Mouse (Mus musculus) hindbrain, embryonic 16.5 days (tissue): ENCODE results near the gene Ddah2. TPM values are rescaled to one million over a fixed set of nuclear protein-coding genes. Genes with fewer than 3 reads are reported as not detected.
A peak's percentile ranks its signal among the peaks of the same experiment; 100 is the strongest.

Source experiments
- ATAC-seq: fragments of 200-750 bp; cut with Nextera tagmentation; 2 replicates; pipeline ENCODE4 v1.8.0; 2017; ENCODE audit warnings: moderate TSS enrichment, moderate library complexity
- H3K27ac ChIP-seq: fragments of 300-500 bp; sonication (generic); 2 replicates; pipeline ENCODE4 v1.5.1; 2014; ENCODE audit warnings: low read depth, mild to moderate bottlenecking, control low read depth, low read length, moderate library complexity
- H3K27me3 ChIP-seq: fragments of 300-500 bp; sonication (generic); replicated peaks from 2 replicates; pipeline ENCODE4 v1.6.1; 2014; ENCODE audit warnings: low read length; ENCODE audit not compliant: control insufficient read depth, insufficient read depth
- H3K36me3 ChIP-seq: fragments of 300-500 bp; sonication (generic); 2 replicates; pipeline ENCODE4 v1.6.1; 2014; ENCODE audit warnings: mild to moderate bottlenecking, low read length, moderate library complexity, mixed read lengths; ENCODE audit not compliant: control insufficient read depth, insufficient read depth
- H3K4me1 ChIP-seq: fragments of 300-500 bp; sonication (generic); 2 replicates; pipeline ENCODE4 v1.6.1; 2014; ENCODE audit warnings: low read depth, low read length; ENCODE audit not compliant: control insufficient read depth, insufficient read depth
- H3K4me2 ChIP-seq: fragments of 300-500 bp; sonication (generic); 2 replicates; pipeline ENCODE4 v1.6.1; 2014; ENCODE audit warnings: mild to moderate bottlenecking, low read length, control low read depth, moderate library complexity
- H3K4me3 ChIP-seq: fragments of 300-500 bp; sonication (generic); 2 replicates; pipeline ENCODE4 v1.5.1; 2014; ENCODE audit warnings: mild to moderate bottlenecking, low read length, control low read depth, moderate library complexity
- H3K9ac ChIP-seq: fragments of 300-500 bp; sonication (generic); 2 replicates; pipeline ENCODE4 v1.6.1; 2014; ENCODE audit warnings: low read depth, mild to moderate bottlenecking, control low read depth, low read length, moderate library complexity
- H3K9me3 ChIP-seq: fragments of 300-500 bp; sonication (generic); 2 replicates; pipeline ENCODE4 v1.6.1; 2014; ENCODE audit warnings: mild to moderate bottlenecking, low read length, moderate library complexity; ENCODE audit not compliant: control insufficient read depth
- WGBS: fragments of 180-500 bp; shearing (Covaris S2); extraction: QIAGEN DNeasy Blood & Tissue Kit; methylation state at CpG from one replicate; pipeline ENCODE4 v1.1.7; 2014; 5-methylcytosine and 5-hydroxymethylcytosine counted together
- polyA plus RNA-seq: library from polyadenylated mRNA; unstranded; fragments of >200 nt; fragmentation: Nextera tagmentation; extraction: Ambion mirVana; gene quantifications from 2 replicates; pipeline ENCODE4 v1.2.1, GENCODE M21; 2015

Ddah2 gene
- polyA plus RNA-seq, 1 experiment from 2014 or later, result 363 TPM

DNA sequence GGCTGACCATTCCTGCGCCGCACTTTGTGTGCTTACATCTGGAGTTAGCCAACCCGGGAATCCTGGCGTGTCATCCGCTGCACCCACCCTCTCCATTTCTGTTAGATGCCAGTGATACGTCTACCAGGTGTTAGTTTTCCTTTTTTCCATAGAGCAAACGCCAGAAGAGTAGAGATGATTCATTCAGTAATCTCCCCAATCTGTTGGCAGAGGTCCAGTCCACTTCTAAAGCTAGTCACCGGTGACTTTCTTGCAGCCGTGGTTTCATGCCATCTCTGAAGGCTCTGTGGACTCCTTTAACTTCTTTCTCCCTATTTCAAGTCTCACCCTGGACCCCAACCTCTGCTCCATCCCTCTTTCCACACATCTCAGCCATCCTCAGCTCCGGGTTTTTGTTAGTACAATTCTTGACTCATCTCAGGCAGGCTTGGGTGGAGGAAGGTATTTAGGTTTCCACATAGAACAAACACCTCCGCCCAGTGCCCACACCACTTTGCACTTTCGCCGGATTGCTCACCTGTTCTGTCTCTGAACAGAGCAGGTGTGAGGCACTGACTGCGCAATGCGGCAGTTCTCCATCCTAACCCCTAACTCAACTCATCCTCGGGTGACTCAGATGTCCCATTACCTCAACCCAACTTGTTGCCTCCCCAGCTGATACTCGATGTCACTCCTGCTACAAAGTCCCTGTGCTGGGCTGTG is 9.5 kb downstream of the Ddah2 start:
- H3K4me3 ChIP-seq, result no peak overlapping the region
- peaks cover 10% of the 10 kb centered on the region for H3K4me1 ChIP-seq
- ATAC-seq, result no peak
- H3K9ac ChIP-seq, result no peak overlapping the region
- no peaks in the 10 kb centered on the region; the same call in 1 of the 2 replicates for H3K36me3 ChIP-seq
- H3K4me2 ChIP-seq, result no peak overlapping the region
- H3K9me3 ChIP-seq, result no peaks in the 10 kb centered on the region
- WGBS, result 87% methylated on average over 17 of the region's 17 CpGs
- no peak overlapping the region for H3K27ac ChIP-seq
- H3K27me3 ChIP-seq, result peaks cover 14% of the 10 kb centered on the region

DNA sequence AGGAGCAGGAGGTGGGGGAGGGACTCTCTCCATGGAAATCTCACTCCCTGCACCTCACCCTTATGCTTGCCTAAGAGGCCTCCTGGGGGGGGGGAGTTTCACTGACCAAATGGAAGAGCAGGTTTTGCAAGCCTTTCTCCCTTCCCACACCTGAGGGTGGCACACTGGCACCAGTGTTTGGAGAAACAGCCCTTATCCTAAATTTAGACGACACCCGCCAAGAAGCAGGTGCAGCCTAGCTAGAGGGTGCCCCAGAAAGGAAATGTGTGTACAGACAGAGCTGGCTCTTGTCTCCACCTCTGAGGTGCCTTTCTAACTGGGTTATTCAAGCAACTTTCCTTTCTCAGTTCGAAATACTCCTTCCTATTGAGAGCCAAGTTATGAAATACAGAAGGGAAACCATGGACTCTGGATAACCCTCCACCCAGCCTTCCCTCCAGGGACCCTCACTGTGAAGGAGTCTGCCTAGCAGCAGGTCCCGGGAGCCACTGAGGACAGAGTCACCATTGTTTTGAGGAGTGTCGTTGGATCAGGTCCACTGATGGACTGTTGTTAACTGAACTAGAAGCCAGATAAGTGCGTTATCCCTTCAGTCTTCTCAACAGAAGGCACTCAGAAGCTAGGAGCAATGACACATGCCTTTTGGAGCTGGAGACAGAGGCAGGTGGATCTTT is 11.9 kb downstream of the Ddah2 start:
- Histone ChIP-seq H3K4me1 (no peaks in the 10 kb centered on the region), H3K4me2 (no peak overlapping the region), H3K27me3 (0 out of 2 replicates have a peak, but pooled peaks cover 4% of the 10 kb centered on the region), H3K36me3 (no peaks in the 10 kb centered on the region), H3K9ac (no peak overlapping the region), H3K27ac (no peak overlapping the region), H3K9me3 (no peaks in the 10 kb centered on the region), H3K4me3 (no peak overlapping the region)
- no peak for ATAC-seq
- 62% methylated on average over 6 of the region's 6 CpGs for WGBS

DNA sequence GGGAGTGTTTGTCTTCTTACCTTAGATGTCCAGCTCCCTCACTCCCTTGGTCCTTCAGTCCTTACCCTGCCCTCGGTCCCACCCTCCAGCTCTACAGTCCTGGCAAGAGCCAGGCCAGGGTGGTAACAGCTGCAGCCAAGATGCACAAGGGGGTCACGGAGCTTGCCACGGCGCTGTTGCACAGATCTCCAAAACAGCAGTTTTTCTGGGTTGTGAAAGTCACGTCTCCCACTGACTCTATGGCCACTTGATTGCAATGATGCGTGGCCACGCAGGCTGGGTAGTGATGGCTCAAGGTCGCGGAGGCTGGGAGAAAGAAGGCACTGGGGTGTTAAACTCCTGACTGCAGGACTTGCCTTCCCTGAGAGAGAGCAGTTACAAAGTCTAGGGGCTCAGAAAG is 12.6 kb downstream of the Ddah2 start:
- H3K4me3 ChIP-seq, result no peak overlapping the region
- no peak overlapping the region for H3K4me2 ChIP-seq
- ATAC-seq, result no peak
- H3K9ac ChIP-seq, result no peak overlapping the region
- no peaks in the 10 kb centered on the region for H3K9me3 ChIP-seq
- H3K27ac ChIP-seq, result no peak overlapping the region
- H3K4me1 ChIP-seq, result no peaks in the 10 kb centered on the region
- H3K27me3 ChIP-seq, result 0 out of 2 replicates have a peak, but pooled peaks cover 3% of the 10 kb centered on the region
- 83% methylated on average over 9 of the region's 9 CpGs for WGBS
- H3K36me3 ChIP-seq, result no peaks in the 10 kb centered on the region

DNA sequence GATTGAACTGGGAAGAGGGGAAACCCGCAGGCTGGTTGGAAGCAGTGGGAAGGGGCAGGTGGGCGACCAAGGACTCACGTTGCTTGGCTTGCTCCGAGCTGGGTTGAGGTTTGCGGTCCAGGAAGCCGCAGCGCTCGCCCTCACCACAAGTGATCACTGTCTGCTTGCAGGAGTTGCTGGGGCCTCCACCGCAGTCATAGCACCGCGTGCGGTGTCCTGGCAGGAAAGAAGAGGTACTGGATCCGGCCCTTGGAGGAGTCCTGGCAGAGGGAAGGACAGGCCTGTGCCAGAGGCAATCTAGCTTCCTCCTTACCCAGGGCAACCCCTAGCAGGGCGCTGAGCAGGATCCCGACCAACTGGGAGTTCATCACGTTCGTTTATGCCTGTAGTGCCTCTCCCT is 15.3 kb downstream of the Ddah2 start:
- Histone ChIP-seq H3K9me3 (no peaks in the 10 kb centered on the region), H3K4me1 (no peaks in the 10 kb centered on the region; the same call in 1 of the 2 replicates), H3K27ac (no peak overlapping the region), H3K4me2 (no peak overlapping the region), H3K36me3 (no peaks in the 10 kb centered on the region), H3K27me3 (no peaks in the 10 kb centered on the region), H3K4me3 (no peak overlapping the region), H3K9ac (no peak overlapping the region)
- ATAC-seq, result no peak
- WGBS, result 60% methylated on average over 16 of the region's 17 CpGs

DNA sequence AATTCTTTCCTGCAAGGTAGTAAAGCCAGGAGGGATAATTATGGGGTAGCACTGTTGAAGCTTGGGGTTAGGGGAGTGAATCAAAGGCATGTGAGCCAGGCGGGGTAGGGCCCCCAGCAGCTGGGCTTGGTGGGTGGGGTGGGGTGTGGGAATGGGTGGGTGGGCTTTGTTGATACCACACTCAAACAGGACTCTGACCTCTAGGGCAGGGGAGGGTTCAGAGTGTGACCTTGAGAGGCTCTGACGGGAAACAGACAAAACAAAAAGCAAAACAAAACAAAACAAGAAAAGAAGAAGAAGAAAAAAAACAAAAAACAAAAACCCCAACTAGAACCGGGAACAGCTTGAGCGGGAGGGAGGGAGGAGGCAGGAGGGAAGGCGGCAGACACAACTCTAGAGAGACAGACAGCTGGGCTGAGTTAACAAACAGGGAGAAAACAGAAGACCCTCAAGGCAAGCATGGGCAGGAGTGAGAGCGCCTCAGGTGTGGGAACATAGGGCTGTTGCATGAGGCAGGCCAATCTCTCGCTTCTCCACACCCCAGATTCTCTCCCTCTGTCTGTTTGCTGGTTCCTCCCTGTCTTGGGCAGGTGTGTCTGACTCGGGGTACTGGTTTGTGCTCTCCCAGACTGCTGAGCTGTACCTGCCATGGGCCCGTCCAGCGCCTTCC is 17.8 kb downstream of the Ddah2 start, which contains the start of gene Ly6g6e:
Gene Ly6g6e, plus strand, starts transcription at position 396 of the 670 bp plus-strand sequence.
- Histone ChIP-seq H3K4me1 (no peaks in the 10 kb centered on the region; the same call in 1 of the 2 replicates), H3K4me3 (no peak within 1 kb of the TSS; the same call in 1 of the 2 replicates), H3K9me3 (no peaks in the 10 kb centered on the region), H3K9ac (peak within 1 kb of the TSS; percentile 1; the same call in 1 of the 2 replicates), H3K36me3 (no peaks in the 10 kb centered on the region), H3K27ac (no peak within 1 kb of the TSS), H3K27me3 (no peaks in the 10 kb centered on the region), H3K4me2 (peak within 1 kb of the TSS; percentile 32)
- ATAC-seq, result no peak
- 36% methylated on average over 10 of the region's 10 CpGs for WGBS

DNA sequence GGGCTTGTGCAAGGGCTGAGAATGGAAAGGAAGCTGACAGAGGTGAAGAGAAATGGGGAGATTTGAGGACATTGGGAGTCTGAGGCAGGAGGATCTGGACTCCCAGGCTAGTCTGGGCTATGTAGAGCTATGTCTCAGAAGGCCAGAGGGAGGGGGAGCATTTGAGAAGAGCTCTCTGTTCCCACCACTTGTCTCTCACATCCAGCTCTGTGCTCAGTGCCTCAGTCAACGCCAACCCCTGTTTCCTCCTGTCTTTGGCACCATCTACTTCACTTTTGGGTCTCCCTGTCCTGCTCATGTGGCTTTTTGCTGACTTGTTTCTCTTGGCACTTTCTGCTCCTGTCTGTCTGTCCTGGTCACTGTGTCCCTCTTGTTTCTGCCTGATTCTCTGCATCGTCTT is 18.4 kb downstream of the Ddah2 start:
- H3K9me3 ChIP-seq, result no peaks in the 10 kb centered on the region
- H3K4me2 ChIP-seq, result peak overlapping the region; percentile 32
- no peaks in the 10 kb centered on the region; the same call in 1 of the 2 replicates for H3K4me1 ChIP-seq
- WGBS, result 47% methylated on average over 2 of the region's 2 CpGs
- H3K27me3 ChIP-seq, result no peaks in the 10 kb centered on the region
- H3K9ac ChIP-seq, result no peak overlapping the region; the same call in 1 of the 2 replicates
- ATAC-seq, result no peak
- no peaks in the 10 kb centered on the region for H3K36me3 ChIP-seq
- no peak overlapping the region for H3K4me3 ChIP-seq
- no peak overlapping the region for H3K27ac ChIP-seq

DNA sequence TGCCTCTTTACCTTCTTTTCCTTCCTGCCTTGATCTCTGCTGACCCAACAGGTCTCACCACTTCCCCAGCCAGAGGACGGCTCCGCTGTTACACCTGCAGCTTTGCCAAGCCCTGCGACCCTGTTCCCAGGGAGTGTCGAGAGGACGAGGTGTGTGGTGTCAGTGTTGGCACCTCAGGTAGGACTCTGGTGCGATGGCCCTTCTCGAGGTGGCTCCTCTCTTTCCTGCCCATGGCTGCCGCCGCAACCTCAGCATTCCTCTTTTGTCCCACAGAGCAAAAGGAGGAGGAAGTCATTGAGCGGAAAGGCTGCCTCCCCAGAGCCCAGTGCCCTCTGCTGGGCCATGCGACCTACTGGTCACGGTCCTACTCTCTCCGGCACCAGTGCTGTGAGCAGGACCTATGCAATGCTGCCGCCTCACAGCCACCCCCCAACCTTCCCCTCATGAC is 19.0 kb downstream of the Ddah2 start, which contains the start of gene Ly6g6d:
Gene Ly6g6d, minus strand, starts transcription at position 280 of the 448 bp plus-strand sequence.
- Histone ChIP-seq H3K36me3 (no peaks in the 10 kb centered on the region), H3K4me3 (no peak within 1 kb of the TSS; the same call in 1 of the 2 replicates), H3K4me2 (peak within 1 kb of the TSS; percentile 32), H3K4me1 (no peaks in the 10 kb centered on the region; the same call in 1 of the 2 replicates), H3K9me3 (no peaks in the 10 kb centered on the region), H3K9ac (peak within 1 kb of the TSS; percentile 1; the same call in 1 of the 2 replicates), H3K27ac (no peak within 1 kb of the TSS), H3K27me3 (no peaks in the 10 kb centered on the region)
- 9% methylated on average over 14 of the region's 14 CpGs for WGBS
- peak; percentile 69; the same call in 1 of the 2 replicates for ATAC-seq

DNA sequence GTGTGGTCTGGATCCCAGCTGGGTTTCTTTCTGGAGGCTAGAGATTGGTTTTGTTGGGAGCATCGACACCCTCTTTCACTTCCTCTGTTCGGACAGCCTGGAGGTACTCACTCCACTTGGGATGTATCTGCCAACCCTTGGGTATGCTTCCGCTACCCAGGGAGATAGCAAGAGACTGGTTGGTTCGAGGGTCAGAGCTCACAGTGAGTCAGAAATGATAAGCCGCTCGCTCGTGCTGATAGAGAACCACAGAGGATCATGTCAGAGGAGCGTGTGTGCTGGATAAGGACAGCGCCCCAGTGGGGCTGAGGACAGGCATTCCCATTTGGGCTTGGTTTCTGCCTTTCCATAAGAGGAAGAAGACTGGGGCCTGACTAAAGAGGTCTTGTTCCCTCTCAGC is 20.9 kb downstream of the Ddah2 start:
- Histone ChIP-seq H3K9ac (no peak overlapping the region), H3K27me3 (0 out of 2 replicates have a peak, but pooled peaks cover 2% of the 10 kb centered on the region), H3K27ac (no peak overlapping the region), H3K4me3 (no peak overlapping the region), H3K36me3 (no peaks in the 10 kb centered on the region), H3K4me1 (no peaks in the 10 kb centered on the region; the same call in 1 of the 2 replicates), H3K9me3 (no peaks in the 10 kb centered on the region), H3K4me2 (no peak overlapping the region)
- WGBS, result 72% methylated on average over 9 of the region's 9 CpGs
- no peak for ATAC-seq
